Mouse (Mus musculus) gastrocnemius, postnatal 14 days (tissue): ENCODE data around the gene Rbbp8nl. TPM values are rescaled to one million over a fixed set of nuclear protein-coding genes. Genes with fewer than 3 reads are reported as not detected.

Experiments
- DNase-seq: peaks from one replicate; pipeline ENCODE4 v3.0.0; 2021; ENCODE audit warnings: mixed read lengths
- intact Hi-C: fragments of 180-260 bp; cut with DNase I; formaldehyde crosslinking; loops from one replicate; pipeline ENCODE4 v1.15.1; 2025; ENCODE audit warnings: low total_unique reads
- long read RNA-seq, 2 experiments: library from polyadenylated mRNA; stranded (forward); transcript quantifications; one replicate each; pipeline ENCODE4 v2.0.0; 2021
- total RNA-seq, 2 experiments: library from RNA; stranded (reverse); gene quantifications; 2 replicates each; pipeline ENCODE4 v1.2.3; 2021

Rbbp8nl gene
- not detected for total RNA-seq
- long read RNA-seq, experiment 1 = 0 reads
- long read RNA-seq, experiment 2 = 0 reads

DNA sequence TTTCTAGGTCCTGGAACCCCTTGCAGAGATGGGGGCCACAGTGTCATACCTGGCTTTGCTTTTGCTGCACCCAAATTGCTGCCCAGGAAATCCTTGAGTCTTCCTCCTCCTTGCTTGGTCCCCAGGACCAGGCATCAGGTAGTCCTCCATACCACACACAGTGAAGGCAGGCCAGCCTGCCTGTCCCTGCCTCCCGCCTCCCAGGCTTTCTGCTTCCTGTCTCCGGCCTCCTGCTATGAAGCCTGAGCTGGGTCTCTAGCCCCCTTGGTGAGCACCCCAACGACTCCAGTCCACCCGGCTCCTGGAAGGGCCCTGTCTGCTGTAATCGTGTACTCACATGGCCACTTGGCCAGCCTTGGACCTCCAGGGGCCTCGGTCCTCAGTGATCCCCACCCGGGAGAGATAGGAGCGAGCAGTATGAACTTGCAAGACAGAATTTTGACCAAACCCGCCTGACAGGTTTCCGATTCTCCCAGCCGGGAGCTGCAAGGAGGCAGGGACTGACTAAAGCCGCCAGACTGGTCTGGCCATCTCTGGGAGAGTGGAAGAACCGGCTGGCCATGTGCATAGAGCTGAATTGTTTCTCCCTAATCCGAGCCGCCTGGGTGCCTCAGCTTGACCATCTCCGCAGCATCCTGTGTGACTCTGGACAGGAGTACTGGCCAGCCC lies at the start of gene Rbbp8nl:
Gene Rbbp8nl (minus strand): TSS at position 440 of the 669 bp plus-strand sequence.
- DNase-seq = no peak
- intact Hi-C loops = no loop called here

GRCm38 (mm10) chr2:180334551-180334986 lies 44.9 kb upstream of the Rbbp8nl start, which contains the start of gene Gata5:
TSS of gene Gata5 (minus strand) at chr2:180334699.
- no peak for DNase-seq

GRCm38 (mm10) chr2:180333778-180334550 lies 44.3 kb upstream of the Rbbp8nl start:
- no peak for DNase-seq
- intact Hi-C loops = no loop called here

More at GRCm38 (mm10) chr2:180334551-180334986, 44.9 kb upstream of the Rbbp8nl start, which contains the start of gene Gata5:
- intact Hi-C loops = no loop called here

DNA sequence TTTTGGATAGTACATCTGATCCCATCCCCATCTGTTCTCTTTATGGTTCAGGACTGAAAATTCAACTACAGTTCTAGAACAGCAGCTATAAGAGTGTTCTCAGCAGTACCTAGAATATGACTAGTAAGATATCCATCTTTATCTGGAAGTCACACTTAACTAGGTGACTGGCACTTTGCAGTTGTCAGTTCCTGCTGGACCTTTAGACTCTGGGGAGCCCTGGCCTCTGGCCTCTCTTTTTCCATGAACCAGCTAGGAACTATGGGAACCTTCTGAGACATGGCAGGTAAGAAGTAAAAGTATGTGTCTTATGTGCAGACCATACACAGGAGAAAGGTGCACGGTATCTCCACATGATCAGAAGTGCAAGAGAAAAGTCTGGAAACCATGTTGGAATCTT lies 39.8 kb upstream of the Rbbp8nl start:
- no peak for DNase-seq
- intact Hi-C loops = no loop called here

GRCm38 (mm10) chr2:180322674-180323355 lies 33.1 kb upstream of the Rbbp8nl start:
- intact Hi-C loops = no loop called here

DNA sequence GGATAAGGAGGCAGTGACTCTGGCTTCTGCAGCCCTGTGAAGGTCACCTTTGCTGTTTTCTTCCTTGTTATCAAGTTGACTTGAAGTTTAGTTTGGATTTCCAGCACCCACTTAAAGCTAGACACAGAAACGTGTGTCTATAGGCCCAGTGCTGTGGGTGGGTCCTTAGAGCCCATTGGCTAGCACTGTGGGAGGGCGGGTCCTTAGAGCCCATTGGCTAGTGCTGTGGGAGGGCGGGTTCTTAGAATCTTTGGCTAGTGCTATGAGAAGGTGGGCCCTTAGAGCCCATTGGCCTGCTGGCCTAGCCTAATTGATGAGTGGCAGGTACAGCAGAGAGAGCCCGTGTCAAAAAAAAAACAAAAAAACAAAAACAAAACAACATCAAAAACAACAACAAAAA lies 30.5 kb upstream of the Rbbp8nl start:
- DNase-seq = no peak
- intact Hi-C loops = no loop called here

More at GRCm38 (mm10) chr2:180322674-180323355, 33.1 kb upstream of the Rbbp8nl start:
- no peak for DNase-seq

DNA sequence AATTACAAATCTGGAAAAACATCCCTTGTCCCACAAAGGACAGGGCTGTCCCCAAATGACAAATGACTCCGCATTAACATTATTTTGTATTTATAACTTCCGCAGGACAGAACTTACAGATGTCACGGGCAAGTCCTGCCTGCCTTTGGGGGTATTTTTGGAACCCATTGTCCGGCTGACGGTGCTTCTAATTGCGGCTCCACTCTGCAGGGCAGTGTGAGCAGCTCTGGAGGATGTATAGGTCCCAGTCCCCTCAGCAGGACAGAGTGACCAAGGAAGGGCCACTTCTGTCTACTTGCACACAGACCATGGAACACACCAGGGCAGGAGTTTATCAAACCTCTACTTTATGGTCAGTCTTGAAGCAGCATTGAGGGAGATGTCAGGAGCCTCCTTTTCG lies 27.9 kb upstream of the Rbbp8nl start:
- DNase-seq = no peak
- intact Hi-C loops = no loop called here

- intact Hi-C loops = no loop called here
Observed at GRCm38 (mm10) chr2:180314292-180314691, 24.6 kb upstream of the Rbbp8nl start.

GRCm38 (mm10) chr2:180311147-180311546 lies 21.5 kb upstream of the Rbbp8nl start:
- intact Hi-C loops = no loop called here
- DNase-seq = no peak

More at GRCm38 (mm10) chr2:180314292-180314691, 24.6 kb upstream of the Rbbp8nl start:
- DNase-seq = no peak

- no peak for DNase-seq
- intact Hi-C loops = no loop called here
Observed at GRCm38 (mm10) chr2:180307680-180308079, 18.0 kb upstream of the Rbbp8nl start.

GRCm38 (mm10) chr2:180306423-180307168 lies 16.9 kb upstream of the Rbbp8nl start:
- intact Hi-C loops = no loop called here
- peak; percentile 74 for DNase-seq

GRCm38 (mm10) chr2:180306009-180306408 lies 16.3 kb upstream of the Rbbp8nl start:
- intact Hi-C loops = no loop called here
- DNase-seq = no peak

DNA sequence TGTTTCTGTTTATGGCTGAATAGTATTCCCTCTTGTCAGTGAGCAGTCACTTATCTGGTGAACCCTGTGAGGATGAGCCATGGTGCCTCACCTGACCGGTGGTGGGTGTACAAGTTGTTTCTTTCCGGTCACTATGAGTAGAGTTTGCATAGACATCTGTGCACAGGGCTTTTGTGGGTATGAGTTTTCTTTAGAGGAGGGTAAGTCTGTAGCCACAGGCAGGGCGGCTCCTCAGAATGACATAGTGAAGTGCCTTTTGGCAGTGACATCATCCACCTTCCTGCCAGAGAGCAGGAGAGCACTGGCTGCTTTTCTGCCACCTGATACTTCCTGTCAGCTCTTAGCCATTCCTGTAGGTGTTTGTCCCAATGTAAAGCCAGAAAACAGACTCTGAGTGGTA lies 15.8 kb upstream of the Rbbp8nl start:
- DNase-seq = no peak
- intact Hi-C loops = no loop called here

DNA sequence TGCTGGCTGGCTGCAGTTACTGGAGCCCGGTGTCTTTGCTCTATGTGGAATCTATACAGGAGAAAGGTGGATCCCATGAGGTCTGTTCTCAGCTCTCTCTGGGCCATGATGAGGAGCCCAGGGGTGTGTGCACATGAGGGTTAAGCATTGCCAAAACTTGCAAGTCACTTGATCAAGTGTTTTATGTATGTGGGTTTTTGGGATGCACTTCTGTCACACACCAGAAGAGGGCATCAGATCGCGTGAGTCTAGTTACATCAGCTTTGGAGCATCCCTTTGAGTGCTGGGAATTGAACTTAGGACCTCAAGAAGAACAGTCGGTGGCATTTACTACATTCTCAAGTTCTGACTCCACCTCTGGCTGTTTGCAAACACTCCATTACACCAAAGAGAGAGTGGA lies 14.9 kb upstream of the Rbbp8nl start:
- DNase-seq = no peak
- intact Hi-C loops = no loop called here

- intact Hi-C loops = no loop called here
- no peak for DNase-seq
Observed at GRCm38 (mm10) chr2:180303468-180303867, 13.8 kb upstream of the Rbbp8nl start.

GRCm38 (mm10) chr2:180302201-180302600 lies 12.5 kb upstream of the Rbbp8nl start:
- DNase-seq = no peak
- intact Hi-C loops = no loop called here

- intact Hi-C loops = no loop called here
- DNase-seq = no peak
Observed at GRCm38 (mm10) chr2:180300771-180301170, 11.1 kb upstream of the Rbbp8nl start.

DNA sequence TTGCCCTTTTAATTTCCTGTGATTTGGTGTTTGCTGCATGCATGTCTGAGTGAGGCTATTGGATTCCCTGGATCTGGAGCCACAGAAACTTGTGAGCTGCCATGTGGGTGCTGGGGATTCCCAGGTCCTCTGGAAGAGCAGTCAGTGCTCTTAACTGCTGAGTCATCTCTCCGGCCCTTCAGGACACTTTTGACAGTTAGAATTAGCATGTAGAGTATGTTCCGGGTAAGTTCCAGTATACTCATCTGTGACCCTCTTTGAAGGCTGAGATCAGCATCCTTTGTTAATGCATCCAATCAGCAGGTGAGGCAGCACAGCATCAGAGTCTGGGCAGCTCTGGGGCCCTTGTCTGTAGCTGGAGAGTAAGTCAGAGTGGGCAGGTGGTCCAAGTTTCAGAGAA lies 10.6 kb upstream of the Rbbp8nl start:
- intact Hi-C loops = no loop called here
- no peak for DNase-seq

DNA sequence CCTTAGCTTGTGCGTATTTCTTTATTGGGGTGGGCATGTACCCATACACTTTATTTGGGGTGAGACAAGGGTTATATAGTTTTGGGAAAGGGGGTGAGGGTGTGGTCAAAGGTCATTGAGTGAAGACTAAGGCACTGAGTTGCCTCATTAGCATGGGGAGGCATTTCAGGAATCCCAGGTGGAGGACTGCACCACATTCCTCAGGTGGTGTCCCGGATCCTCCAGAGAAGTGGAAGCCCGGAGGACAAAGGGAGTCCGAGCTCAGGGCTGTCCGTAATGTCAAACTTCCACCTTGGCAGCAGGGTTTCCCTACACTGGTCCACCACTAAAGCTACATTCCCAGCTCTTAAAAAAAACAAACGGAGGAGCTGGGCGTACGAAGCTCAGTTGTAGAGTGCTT lies 3.2 kb upstream of the Rbbp8nl start:
- no peak for DNase-seq
- intact Hi-C loops = no loop called here
